Mouse (Mus musculus) thymus, postnatal 25 days (tissue): ENCODE data around the gene Zbtb32.
A peak's percentile ranks its signal among the peaks of the same experiment; 100 is the strongest.

Experiments
- DNase-seq: peaks from one replicate; pipeline ENCODE4 v3.0.0; 2022

Gene Zbtb32

DNA sequence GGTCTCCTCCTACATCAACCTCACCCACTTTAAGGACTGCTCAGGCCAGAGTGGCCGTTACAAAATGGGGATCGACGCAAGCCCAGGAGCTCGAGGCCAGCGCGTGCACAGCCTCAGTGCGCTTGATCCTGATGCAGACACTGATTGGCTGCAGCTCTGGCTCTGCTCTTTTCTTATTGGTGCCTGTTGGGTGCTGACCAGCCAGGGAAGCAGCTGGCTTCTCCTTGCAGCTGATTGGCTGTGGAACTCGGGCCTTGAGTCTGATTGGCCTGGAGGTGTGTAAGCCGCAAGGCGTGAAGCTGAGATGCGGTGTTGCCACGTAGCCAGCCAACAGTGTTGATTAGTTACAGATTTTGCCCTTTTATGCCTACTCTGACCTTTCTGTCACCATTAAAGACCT is at the start of gene Zbtb32:
Gene Zbtb32, minus strand, starts transcription at position 124 of the 400 bp plus-strand sequence.
- DNase-seq: no peak

DNA sequence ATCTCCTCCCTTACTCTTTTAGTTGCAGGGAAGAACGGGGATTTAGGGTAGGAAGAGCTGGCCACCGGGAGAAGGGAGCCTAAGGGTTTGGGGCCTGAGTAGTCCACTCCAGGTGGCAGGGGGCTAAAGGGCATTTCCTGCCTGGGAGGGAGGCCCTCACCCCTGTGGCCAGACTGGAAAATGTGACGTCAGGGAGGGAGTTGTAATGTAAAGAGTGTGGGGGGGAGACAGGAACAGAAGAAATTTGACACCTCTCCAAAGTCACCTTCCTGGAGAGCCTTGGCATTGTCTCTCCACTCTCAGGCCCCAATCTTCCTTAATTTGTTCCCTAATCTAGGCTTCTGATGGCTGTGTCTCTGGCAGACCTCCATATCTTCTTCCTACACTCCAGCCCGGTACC is 40.4 kb upstream of the Zbtb32 start:
- DNase-seq: no peak

DNA sequence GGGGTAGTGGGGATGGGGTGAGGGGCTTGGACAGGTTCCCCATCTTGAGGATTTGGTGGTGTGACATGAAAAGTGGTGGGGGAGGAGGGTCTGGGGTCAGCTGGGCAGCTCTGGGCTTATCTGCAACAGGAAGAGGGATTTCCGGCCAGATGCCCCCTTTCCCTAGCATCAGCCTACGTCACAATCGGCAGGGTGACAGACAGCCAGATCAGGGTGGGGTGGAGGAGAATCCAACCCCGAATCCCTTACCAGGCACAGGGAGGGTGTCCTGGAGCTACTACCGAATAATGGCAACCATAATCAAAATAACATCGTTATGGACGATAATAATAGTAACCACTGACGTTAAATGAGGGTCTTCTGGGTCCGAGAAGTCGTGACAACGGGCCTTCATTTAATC is 37.7 kb upstream of the Zbtb32 start:
- DNase-seq: no peak

DNA sequence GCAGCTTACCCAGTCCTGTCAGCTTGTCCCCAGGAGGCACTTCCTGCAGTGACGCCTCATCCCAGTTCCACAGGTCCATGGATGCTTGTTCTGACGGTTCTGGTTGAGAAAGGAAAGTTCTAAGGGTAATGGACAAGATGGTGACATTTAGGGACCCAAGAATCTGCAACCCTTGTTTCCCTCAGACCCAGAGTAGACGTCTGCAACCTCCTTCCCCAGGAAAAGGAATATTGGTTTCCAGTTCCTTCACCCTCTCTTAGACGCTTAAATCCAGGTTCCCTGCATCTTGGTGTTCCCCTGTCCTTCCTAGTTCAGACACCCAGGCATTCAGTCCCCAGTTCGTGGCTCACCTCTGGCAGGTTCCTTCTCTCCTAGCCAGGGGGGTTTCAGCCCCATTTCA is 37.0 kb upstream of the Zbtb32 start, which contains the start of gene Etv2:
Gene Etv2, minus strand, starts transcription at position 101 of the 400 bp plus-strand sequence.
- no peak for DNase-seq

DNA sequence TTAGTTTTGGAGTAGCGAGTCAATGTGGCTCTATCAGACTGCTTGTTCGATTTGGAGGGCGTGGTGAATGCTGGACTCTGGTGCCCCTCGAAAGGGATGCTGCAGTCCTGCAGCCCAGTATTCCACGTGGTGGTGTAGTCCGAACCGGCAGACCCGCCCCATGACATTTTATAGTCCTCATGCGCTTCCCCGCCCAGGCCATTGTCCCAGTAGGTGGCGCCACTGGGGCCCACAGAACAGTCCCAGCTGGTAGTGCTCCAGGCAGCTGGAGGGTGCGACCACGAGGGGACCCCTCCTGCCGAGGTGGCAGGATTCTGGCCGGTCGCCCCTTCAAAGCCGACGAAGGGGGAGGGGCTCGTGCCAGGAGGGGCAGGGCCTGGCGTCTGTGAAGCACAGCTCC is 35.9 kb upstream of the Zbtb32 start:
- DNase-seq: peak; percentile 63

DNA sequence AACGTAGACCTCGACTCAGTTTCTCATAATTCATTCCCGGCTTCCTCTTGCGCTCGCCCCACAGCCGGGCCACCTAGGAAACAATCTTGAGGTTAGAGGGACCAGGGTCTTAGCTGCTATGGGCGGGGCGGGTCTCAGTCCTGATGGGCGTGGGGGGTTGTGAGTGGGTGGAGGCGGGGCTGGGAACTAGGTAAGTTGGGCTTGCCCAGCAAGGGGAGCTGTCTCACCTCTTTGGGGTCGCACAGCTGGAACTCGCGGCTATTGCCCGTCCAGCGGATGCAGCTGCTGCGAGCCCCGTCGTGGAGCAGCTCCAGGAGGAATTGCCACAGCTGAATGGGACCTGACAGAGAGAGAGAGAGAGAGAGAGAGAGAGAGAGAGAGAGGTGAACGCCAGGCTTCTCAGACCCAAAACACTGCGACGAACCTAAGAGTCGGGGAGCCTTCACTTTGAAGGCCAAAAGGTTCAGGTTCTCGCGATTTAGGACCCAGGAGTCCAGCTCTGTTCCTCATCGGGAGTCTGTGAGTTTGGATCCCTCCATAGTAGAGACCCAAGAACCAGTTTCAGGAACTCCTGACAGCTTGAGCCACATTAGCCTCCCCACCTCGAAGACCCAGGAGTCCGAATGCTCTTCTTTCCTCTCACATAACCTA is 35.2 kb upstream of the Zbtb32 start:
- no peak for DNase-seq

DNA sequence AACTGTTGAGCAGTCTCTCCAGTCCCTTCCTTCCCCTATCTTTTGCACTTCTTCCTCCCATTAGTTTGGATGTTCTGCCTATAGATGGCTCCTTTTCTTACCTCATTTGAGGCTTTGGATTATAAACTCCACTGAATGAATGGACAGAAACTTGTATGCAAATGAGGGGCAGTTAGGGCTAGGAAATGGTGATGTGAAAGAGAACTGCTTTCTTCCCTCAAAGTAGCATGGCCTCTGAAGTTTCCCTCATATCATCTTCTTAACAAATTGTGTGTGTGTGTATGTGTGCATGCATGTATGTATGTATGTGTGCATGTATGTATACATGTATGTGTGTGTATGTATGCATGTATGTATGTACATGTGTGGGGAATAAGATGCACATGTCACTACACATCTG is 30.3 kb upstream of the Zbtb32 start:
- DNase-seq: no peak

DNA sequence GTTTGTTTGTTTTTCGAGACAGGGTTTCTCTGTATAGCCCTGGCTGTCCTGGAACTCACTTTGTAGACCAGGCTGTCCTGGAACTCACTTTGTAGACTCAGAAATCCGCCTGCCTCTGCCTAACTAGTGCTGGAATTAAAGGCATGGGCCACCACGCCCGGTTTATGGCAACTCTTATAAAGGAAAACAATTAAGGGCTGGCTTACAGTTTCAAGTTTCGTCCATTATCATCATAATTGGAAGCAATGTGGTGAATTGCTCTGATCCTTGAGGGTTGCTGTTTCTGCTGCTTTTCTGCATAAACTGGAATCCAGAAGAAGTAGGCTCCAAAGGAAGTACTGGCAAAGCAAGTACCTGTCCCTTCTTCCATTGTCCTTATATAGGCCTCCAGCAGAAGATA is 27.9 kb upstream of the Zbtb32 start:
- DNase-seq: no peak

DNA sequence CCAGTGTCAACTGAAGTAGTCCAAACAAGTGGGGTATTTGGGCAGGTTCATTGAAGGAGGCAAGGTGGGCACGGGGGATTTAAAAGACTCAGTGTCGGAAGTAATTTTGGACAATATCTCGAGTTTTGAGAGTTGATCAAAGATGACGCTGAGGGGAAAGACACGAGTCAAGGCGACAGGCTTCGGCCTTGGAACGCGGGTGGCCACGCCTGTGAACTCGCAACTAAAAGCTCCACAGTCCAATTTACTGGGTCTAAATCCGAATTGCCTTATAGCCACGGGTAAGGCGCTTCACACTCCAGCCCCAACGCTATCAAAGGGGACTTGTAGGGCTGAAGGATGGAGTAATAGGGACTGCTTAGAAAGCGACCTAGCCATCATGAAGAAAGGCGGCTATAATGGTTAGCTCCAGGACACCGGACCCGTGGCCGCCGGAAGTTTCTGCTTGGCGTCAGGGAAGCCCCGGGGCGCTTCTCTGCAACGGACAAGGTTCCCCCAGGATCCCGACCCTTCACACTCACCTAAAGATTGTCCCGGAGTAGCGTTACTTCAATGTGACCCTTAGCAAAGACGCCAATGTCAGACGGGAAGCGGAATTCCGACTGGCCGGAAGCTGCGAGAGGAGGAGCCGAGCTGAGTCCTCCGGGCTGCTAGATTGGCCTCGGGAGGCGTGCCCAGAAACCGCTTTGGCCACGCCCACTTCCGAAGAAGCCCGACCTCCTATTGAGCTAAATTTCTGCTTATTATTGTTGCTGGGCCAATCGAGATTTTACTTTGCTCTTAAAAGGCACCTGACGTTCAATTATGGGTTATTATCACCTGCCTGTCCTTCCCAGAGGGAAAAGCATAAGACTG is 27.0 kb upstream of the Zbtb32 start, which contains the start of gene Cox6b1:
Gene Cox6b1, minus strand, starts transcription at position 622 of the 855 bp plus-strand sequence.
- DNase-seq: peak; percentile 85

DNA sequence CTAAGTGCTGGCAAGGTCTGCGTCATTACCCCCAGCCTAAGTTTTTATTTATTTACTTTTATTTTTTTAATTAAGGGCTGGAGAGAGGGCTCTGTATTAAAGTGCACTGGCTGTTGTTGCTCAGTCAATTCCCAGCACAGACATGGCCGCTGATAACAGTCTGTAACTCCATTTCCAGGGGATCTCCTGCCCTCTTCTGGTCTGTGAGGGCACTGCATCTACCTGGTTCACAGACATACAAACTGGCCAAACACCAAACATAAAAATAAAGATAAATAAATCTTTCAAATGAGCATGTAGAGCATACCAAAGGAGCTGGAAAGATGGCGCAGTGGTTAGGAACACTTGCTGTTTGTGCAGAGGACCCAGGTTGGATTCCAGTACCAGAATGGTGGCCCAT is 20.5 kb upstream of the Zbtb32 start:
- DNase-seq: peak; percentile 35

DNA sequence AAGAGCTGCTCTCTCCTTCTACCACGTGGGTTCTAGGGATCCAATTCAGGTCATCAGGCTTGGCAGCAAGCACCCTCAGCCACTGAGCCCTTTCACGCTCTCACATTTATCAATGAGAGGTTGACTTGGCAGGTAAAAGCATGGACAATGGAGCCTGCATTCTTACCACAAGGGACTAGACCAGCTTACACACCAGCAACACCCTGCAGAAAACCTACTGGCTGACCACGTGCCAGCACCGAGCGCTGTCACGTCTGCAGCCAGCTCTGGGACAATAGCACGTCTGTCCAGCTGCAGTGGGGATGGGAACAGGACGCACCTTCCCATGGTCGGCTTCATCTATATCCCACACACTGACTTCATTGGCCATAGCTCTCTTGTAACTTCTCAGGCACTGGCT is 19.9 kb upstream of the Zbtb32 start:
- no peak for DNase-seq

DNA sequence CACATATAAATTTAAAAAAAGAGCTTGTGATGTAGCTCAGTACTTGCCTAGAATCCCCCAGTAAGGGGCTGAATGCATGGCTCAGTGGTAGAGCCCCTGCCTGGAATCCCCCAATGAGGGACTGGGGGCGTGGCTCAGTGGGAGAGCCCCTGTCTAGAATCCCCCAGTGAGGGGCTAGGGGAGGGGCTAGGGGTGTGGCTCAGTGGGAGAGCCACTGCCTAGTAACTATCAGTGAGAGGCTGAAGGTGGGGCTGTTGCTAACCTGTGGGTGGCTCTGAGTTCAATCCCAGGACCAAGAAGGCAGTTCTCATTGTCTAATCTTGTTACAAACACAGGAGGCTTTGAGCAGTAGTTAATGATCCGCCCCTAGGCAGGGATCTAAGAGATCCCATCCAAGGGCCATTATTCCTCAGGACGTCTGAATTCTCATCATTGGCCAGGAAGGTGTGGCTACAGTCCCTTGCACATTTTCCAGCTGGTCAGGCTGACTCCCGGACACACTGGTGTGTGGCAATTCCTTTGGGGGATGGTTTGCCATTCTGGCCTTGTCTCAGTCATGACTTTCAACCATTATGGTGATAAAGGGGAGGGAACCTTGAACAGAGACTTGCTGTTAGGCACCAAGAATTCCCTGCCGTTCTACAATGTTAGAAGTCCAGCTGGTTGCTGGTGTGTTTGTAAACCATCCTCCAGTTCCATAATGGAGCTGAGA is 16.5 kb upstream of the Zbtb32 start:
- no peak for DNase-seq

DNA sequence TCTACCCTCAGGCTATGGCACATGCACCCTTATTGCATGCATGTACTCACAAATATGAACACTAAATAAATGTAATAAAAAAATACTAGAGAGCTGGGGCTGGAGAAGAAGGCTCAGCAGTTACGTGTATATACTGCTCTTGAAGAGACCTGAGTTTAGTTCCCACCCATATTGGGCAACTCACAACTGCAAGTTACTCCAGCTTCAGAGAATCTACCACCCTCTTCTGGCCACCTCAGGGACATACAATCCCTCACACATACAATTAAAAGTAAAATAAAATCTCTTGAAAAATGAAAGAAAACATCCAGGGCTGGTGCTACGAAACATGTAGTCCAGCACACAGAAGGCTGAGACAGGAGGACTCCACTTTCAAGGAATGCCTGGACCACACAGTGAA is 15.7 kb upstream of the Zbtb32 start:
- DNase-seq: no peak

DNA sequence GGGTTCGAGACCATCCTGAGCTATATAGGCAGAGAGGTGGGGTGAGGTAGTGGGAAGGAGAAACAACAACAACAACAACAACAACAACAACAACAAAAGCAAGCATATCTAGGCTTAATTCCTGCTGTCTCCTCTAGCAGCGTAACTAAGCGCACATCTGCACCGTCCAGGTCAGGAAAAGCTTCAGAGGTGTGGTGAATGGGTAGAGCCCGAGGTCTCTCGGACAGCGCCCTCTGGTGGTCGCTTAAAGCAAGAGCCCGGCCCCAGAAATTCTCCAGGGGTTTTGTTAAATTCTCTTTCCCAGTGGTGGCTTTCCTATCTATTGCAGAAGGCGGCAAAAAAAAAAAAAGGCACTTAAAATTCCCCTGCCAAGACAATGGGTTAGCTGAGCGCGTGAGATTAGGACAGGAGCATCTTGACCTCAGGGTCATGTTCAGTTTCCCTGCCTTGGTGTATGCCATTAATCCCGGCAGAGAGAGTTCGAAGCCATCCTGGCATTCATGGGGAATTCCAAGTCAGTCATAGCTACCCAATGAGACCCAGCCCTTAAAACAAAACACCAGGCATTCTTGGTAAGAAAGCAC is 14.9 kb upstream of the Zbtb32 start:
- peak; percentile 67 for DNase-seq

DNA sequence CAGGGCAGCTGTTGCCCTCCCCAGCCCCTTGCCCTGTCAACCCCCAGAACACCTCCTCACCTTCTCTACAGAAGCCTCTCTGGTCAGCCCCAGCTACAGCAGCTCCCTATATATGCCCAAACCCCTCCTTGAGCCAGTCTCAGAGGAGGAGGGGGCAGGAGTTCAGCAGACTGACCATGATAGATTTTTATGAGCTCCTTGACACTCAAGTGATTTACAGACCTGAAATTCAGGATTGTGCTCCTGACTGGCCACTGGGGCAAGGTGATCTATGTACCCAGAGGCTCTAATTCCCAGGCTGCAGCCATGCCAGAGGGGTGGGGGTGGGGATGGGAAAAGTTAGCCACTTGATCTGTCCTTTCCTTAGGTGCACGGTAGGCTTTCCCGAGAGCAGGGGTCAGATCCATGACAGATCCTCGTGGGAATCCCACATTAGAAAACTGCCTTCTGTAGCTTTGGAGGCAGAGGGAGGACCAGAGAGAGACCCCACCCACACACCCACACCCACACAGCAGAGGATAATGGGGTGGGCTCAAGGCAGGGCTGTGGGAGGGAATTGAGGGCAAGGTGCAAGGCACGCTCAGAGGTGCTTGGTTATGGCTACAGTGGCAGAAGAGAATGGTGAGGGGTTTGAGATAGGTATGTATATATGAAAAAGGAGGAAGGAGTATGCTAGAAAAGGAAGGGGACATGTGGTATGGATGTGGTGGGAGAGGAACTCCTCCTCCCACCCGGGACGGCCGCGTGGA is 14.1 kb upstream of the Zbtb32 start, which contains the start of gene Upk1a:
Gene Upk1a, minus strand, starts transcription at position 194 of the 749 bp plus-strand sequence.
- DNase-seq: no peak

DNA sequence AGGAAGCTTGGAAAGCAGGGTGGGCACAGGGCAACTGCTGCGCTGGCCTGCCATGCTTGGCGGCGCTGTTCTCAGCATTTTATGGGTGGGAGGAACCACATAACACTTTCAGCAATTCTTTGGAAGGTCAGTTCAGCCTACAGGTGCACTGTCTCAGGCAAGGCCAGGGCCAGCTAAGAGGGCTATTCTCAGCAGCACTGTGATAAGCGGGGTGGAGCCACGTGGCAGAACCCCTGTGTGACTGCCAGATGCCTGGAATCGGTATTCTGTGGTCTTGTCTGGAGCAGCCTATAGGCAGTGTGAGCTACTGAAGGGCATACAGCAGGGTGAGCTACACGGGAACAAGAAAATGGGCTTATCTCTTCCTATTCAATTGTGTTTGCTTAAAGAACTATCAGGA is 11.3 kb upstream of the Zbtb32 start:
- no peak for DNase-seq

DNA sequence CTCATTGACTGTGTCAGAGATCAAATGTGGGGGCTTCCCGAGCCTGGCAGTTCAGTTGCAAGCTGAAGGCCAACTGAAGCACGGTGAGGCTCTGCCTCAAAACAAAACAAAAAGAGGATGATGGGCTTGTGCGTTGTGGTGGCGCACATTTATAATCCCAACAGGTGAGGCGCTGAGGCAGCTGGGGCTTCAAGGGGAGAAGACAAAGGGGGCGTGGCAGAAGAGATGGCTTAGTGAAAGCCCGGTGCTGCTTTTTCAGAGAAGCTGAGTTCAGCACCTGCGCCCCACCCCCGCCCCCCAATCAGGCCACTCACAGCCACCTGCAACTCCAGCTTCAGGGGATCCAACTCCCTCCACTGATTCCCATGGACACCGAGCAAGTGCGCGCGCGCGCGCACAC is 9.8 kb upstream of the Zbtb32 start:
- no peak for DNase-seq

DNA sequence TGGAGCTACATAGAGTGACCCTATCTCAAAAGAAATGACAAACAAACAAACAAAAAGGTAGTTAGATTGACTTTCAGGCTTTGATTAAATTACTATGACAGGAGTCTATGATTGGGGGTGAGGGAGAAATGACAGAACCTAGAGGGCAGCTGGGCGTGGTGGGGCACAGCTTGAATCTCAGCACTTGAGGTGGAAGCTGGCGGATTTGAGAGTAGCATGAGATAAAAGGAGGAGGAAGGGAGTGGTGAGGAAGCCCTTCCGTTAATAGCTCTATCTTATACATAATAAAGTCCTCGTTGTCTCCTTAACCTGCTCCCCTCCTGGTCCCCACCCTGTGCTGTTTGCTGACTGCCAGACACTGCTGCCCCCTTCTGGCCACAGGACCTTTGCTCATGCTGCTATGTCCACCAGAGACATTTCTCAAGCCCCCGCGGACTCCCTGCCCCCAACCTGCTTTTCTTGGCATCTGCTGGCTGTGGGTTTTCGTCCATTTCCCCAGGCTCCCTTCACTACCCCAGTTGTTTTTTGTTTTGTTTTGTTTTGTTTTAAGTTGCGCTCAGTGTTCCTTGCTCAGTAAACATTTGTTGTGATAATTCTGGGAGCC is 9.1 kb upstream of the Zbtb32 start:
- DNase-seq: peak; percentile 70

DNA sequence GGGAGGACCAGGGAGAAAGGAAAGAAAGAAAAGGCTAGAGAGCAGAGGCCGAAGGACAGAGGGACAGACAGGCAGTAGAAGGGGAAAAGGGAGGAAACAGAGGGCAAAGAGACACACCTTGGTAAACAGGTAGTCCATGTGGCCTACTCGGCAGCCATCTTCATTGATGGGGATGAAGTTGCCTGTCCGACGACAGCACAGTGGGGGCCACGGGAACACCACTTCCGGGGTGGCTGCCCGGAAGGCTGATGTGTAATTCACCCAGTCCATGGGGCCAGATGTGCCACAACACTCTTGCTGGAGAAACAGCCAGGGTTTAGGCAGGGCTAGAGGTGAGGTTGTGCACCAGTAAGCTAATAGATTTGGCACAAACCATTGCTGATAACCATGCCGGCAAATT is 6.2 kb upstream of the Zbtb32 start:
- no peak for DNase-seq

DNA sequence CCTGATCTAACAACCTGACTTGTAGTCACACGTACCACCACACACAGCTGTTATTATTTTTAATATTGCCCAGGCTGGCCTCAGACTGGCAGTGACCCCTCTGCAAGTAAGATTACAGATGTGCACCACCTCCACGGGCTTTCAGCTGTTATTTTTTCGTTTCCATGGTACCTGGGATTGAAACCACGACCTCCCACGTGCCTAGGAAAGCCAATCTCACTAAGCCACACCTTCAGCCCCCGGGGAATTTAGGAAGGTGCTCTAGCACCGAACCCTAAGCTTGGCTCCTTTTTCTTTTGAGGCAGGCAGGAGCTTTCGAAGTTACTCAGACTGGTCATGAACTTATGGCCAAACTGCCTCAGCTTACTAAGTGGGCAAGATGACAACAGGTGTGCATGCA is 5.7 kb upstream of the Zbtb32 start:
- DNase-seq: no peak

DNA sequence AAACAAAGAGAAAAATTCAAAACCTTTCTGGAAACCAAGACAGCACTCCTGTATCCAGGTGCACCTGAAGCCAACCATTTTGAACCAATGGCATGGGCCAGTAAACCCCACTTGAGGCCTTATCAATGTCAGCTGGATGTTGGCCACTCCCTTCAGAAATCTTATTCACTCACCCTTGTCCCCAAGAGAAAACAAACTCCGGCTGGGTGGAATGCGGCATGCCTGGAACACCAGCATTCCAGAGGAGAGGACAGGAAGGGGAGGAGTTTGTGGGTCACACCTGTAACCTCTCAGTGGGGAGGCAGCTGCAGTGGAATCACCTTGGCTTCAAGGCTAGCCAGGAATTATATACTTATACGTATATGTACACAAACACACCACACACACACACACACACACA is 3.9 kb upstream of the Zbtb32 start:
- no peak for DNase-seq

DNA sequence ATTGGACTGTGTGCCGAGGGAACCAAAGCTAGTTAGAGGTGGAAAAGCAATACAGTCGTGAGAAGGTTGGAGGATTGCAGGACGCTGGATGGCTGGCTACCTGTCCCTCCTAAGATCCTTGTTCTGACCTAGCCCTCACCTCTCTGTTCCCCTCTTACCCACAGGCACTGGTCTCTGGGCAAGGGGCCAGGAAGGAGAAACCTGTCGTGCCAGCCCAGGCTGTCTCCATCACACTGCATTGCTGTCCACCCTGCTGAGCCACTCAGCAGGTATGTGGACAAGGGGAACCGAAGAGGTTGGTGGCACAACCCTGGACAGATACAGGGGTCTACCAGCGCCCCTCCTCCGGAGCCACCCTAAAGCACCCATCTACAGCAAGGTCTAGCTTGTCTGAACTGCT is 1.9 kb upstream of the Zbtb32 start:
- DNase-seq: no peak
